Mouse (Mus musculus): ENCODE results near the gene Txnrd2. TPM values are rescaled to one million over a fixed set of nuclear protein-coding genes. Genes with fewer than 3 reads are reported as not detected.

Gene Txnrd2
- polyA plus RNA-seq, 1 experiment: 22.6 TPM

GRCm38 (mm10) chr16:18451486-18452181, 25.4 kb downstream of the Txnrd2 start:
- no peak for DNase-seq (ENCODE audit: low read depth)

- DNase-seq (ENCODE audit: low read depth): no peak
Measured at GRCm38 (mm10) chr16:18452361-18452862, 26.2 kb downstream of the Txnrd2 start.

GRCm38 (mm10) chr16:18453846-18454245, 27.7 kb downstream of the Txnrd2 start:
- DNase-seq (ENCODE audit: low read depth): no peak

- DNase-seq (ENCODE audit: low read depth): no peak
Measured at GRCm38 (mm10) chr16:18455407-18455806, 29.2 kb downstream of the Txnrd2 start.

GRCm38 (mm10) chr16:18458661-18459060, 32.5 kb downstream of the Txnrd2 start:
- no peak for DNase-seq (ENCODE audit: low read depth)

GRCm38 (mm10) chr16:18459335-18459954, 33.3 kb downstream of the Txnrd2 start:
- no peak for DNase-seq (ENCODE audit: low read depth)

GRCm38 (mm10) chr16:18459955-18460370, 33.8 kb downstream of the Txnrd2 start:
- DNase-seq (ENCODE audit: low read depth): no peak

- DNase-seq (ENCODE audit: low read depth): no peak
Measured at GRCm38 (mm10) chr16:18460826-18461225, 34.6 kb downstream of the Txnrd2 start.

- DNase-seq (ENCODE audit: low read depth): no peak
Measured at GRCm38 (mm10) chr16:18462031-18462430, 35.8 kb downstream of the Txnrd2 start.

GRCm38 (mm10) chr16:18462598-18462997, 36.4 kb downstream of the Txnrd2 start:
- DNase-seq (ENCODE audit: low read depth): no peak

GRCm38 (mm10) chr16:18464271-18464670, 38.1 kb downstream of the Txnrd2 start:
- DNase-seq (ENCODE audit: low read depth): no peak

- no peak for DNase-seq (ENCODE audit: low read depth)
Measured at GRCm38 (mm10) chr16:18470829-18471228, 44.6 kb downstream of the Txnrd2 start.

- DNase-seq (ENCODE audit: low read depth): no peak
Measured at GRCm38 (mm10) chr16:18471381-18471955, 45.3 kb downstream of the Txnrd2 start.

- no peak for DNase-seq (ENCODE audit: low read depth)
Measured at GRCm38 (mm10) chr16:18471976-18472375, 45.8 kb downstream of the Txnrd2 start.

- DNase-seq (ENCODE audit: low read depth): no peak
Measured at GRCm38 (mm10) chr16:18472416-18472815, 46.2 kb downstream of the Txnrd2 start.

- no peak for DNase-seq (ENCODE audit: low read depth)
Measured at GRCm38 (mm10) chr16:18472976-18473375, 46.8 kb downstream of the Txnrd2 start.

- no peak for DNase-seq (ENCODE audit: low read depth)
Measured at GRCm38 (mm10) chr16:18474021-18474420, 47.8 kb downstream of the Txnrd2 start.

GRCm38 (mm10) chr16:18477996-18478395, 51.8 kb downstream of the Txnrd2 start:
- DNase-seq (ENCODE audit: low read depth): no peak

GRCm38 (mm10) chr16:18479667-18480066, 53.5 kb downstream of the Txnrd2 start:
- DNase-seq (ENCODE audit: low read depth): no peak

GRCm38 (mm10) chr16:18480933-18481485, 54.8 kb downstream of the Txnrd2 start:
- no peak for DNase-seq (ENCODE audit: low read depth)

GRCm38 (mm10) chr16:18482431-18482830, 56.2 kb downstream of the Txnrd2 start:
- DNase-seq (ENCODE audit: low read depth): no peak

GRCm38 (mm10) chr16:18483839-18484238, 57.7 kb downstream of the Txnrd2 start:
- DNase-seq (ENCODE audit: low read depth): no peak

- no peak for DNase-seq (ENCODE audit: low read depth)
Measured at GRCm38 (mm10) chr16:18484386-18484785, 58.2 kb downstream of the Txnrd2 start.
